Mouse (Mus musculus) megakaryocyte-erythroid progenitor cell, adult 5-6 weeks (primary cell): ENCODE measurements around the gene 1700021F05Rik. TPM values are rescaled to one million over a fixed set of nuclear protein-coding genes. Genes with fewer than 3 reads are reported as not detected.

Experiments
- ATAC-seq: replicated peaks from 2 replicates; pipeline ENCODE4 v1.8.0; 2016; ENCODE audit warnings: mild to moderate bottlenecking, inconsistent platforms; ENCODE audit not compliant: severe bottlenecking, poor library complexity, low FRiP score, low TSS enrichment
- total RNA-seq, 2 experiments: library from RNA; stranded (forward) in 1 of 2; stranded (reverse) in 1 of 2; fragments of 200-1000, 215-1000 nt in 1 of 2; fragments of >200 nt in 1 of 2; fragmentation: Nextera tagmentation in 1 of 2; gene quantifications; 2 replicates each; pipeline ENCODE4 v1.2.3; 2014 to 2017

The 1700021F05Rik gene
- total RNA-seq, 2 experiments from 2014 or later, result 47.8 to 96.9 TPM

GRCm38 (mm10) chr10:43489139-43489538, 51.7 kb downstream of the 1700021F05Rik start:
- no peak for ATAC-seq

DNA sequence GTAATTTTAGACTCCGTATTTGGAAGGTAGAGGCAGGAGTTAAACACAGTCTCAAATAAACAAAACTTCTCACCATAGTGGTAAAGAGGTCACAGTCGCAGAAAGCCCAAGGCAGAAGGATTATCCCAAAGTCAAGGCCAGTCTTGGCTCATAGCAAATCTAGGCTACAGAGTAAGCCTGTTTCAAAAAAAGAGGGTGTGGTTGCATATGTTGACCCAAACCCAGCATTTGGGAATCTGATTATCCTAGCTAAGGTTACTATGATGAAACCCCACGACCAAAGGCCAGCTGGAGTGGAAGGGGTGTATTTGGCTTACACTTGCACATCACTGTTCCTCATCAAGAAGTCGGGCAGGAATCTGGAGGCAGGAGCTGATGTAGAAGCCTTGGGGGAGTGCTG, 52.5 kb downstream of the 1700021F05Rik start:
- ATAC-seq, result no peak

DNA sequence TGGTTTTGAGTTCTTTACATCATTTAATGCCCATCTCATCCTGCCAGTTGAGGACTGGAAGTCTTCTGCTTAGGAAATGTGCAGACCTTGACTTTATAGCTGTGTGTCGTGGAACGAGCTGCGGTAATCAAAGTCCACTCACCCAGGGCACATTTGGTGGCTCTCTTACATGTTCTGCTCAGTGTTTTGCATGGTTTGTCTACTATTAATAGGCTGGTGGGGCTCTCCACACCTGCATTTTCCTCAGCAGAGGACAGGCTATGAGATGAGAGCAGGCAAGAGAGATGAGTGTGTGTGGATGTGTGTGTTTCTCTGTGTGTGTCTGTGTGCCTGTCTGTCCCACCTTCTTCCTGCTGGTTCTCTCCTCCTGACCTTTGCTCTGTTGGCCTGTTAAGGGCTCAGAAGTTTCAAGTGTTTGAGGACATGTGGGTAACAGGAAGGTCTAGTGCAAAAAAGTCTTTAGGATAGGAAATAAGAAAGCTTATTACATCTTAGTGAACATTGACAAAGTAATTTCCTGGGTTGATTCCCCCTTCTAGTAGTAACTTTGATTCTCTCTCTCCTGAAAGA, 53.3 kb downstream of the 1700021F05Rik start:
- ATAC-seq, result no peak

GRCm38 (mm10) chr10:43485751-43486268, 55.0 kb downstream of the 1700021F05Rik start:
- no peak for ATAC-seq

DNA sequence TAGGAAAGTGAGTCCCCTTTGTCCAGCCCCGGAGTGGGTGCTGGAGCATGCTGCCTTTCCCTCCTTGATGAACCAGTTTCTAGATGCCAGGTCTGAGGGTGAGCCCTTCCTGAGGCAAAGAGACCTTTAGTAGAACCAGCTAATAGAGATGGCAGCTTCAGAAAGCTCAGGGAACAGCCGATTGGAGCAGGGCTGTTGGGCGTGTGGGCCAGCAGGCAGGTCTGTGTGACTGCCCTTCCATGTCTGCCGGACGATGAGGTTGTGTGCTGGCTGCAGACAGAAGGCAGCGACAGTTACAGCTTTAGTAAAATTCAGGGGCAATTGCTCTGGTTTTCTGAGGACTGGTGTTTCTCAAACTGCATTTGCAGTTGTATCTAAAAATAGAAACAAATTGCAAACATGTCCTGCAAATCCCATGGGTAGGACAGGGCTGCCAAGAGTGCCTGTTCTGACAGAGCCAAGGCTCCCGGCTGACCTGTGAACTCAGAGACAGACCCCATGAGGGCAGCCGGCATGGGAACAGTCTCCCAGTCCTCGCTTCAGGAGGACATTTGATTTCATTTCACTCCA, 57.3 kb downstream of the 1700021F05Rik start:
- no peak for ATAC-seq

DNA sequence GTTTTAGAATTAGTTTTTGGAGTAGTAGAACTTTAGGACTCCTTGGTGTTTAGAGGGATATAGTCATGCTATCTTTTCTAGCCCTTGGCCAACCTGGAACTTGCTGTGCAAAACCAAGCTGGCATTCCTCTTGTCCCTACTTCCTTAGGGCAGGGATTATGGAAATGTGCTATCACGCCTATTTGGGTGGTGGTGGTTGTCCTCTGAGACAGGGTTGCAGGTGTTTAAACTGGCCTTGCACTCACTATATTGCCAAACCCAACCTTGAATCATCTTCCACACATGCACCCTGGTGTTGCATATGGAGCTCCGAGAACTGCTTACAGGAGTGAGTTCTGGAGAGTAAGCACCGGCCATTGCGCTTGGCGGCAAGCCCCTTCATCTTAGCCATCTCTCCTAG, 58.8 kb downstream of the 1700021F05Rik start:
- ATAC-seq, result no peak

DNA sequence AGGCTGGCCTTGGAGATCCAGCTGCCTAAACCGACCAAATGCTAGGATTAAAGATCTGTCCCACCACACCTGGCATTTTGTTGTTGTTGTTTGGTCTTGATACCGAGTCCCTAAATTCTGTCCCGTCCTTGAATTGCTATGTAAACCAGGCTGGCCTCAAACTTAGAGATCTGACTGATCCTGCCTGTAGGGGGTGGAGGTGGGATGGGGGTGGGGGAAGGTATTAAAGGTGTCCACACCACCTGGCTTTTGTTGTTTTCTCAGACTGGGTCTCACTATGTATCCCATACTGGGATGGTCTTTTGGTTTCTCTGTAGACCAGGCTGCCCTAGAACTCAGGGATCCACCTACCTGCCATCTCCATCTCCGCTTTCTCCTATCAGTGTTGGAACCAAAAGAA, 59.6 kb downstream of the 1700021F05Rik start:
- no peak for ATAC-seq

DNA sequence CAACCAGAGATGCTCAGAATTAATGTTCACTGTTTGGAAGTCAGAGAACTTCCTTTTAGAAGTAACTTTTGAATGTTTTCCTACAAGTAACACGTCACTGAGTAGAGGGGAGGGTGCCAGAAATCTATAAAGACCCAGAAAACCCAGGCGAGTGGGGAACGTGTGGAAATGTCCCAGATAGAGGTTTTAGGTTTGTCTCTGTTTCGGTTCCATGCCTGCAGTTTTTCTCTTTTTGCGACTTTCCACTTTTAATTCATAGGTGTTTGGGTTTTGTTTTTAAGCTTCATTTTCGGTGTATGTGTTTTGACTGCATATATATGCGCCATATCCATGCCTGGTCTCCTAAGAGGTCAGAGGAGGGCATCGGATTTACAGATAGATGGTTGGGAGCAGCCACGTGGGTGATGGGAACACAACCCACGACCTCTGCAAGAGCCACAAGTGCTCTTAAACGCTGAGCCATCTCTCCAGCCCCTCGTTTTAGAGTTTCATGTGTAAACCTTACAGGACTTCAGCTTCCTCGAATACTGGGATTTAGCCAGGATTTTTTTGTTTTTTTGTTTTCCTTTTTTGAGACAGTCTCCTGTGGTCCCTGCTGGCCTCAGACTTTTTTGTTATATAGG, 60.5 kb downstream of the 1700021F05Rik start:
- no peak for ATAC-seq

DNA sequence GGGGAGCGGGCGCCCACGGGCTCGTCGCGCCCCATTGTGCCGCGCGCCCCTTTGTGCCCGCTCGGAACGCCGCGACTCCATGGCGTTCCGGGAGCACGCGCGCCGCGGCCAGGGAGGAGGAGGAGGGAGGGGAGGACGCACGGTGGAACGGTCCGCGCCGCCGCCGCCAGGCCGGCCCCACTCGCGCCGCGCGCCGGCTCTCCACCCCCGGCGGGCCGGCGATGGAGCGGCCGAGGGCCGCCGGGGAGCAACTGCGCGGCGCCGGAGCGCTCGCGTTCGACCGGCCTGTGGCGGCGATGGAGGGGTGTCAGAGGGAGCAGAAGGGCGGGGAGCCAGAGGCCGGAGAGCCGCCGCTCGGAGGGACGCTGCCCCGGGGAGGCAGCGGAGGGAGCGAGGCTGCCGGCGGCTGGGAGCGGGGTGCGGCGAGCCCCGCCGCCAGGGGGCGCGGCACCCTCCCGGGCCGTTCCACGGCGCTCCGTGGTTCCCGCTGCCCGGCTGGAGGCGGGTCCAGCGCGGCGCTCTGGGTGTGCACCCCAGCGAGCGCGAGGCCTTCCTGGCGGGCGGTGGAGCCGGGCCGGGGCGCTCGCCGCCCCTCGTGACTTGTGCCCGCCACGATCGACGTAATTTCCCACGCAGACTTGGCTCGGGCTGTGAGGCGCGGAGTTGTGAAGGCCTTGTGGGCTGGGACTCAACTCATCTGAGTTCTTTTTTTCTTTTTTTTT, 61.2 kb downstream of the 1700021F05Rik start:
- ATAC-seq, result peak; percentile 80

GRCm38 (mm10) chr10:43478751-43479435, 61.9 kb downstream of the 1700021F05Rik start, which contains the start of gene Bend3:
Gene Bend3, plus strand, starts transcription at chr10:43478831.
- 0 out of 2 replicates have a peak, but pooled peaks have one; percentile 14 for ATAC-seq

- 0 out of 2 replicates have a peak, but pooled peaks have one; percentile 53 for ATAC-seq
Measured at GRCm38 (mm10) chr10:43477865-43478681, 62.7 kb downstream of the 1700021F05Rik start.

DNA sequence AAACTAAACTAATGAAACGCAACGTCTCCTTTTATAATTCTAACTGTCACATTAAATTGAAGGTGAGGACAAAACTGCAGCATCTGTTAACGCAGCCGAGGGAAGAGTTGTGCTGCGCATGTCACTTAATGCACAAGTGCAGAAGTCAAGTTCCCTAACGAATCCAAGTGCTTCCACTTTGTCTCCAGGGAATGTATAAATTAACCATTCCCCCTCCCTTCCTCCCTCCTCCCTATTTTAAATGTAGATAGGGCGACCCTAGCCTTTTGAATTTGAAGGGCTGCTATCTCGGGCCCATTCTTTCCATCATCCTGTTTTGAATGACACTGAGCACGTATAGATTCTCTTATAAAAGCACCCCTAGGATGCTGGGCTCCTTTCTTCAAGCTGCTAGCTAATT, 63.3 kb downstream of the 1700021F05Rik start:
- ATAC-seq, result no peak

GRCm38 (mm10) chr10:43475376-43475775, 65.4 kb downstream of the 1700021F05Rik start:
- ATAC-seq, result no peak

Other genes starting within 250 kb of the 1700021F05Rik start
- gene Bend3, start 62.2 kb downstream of the 1700021F05Rik start, total RNA-seq (2014; fragmentation: Nextera tagmentation), result 12.1 and 19.3 TPM in 2 replicates
- gene Bend3, start 62.2 kb downstream of the 1700021F05Rik start, total RNA-seq (2017), result 7.5 and 9.1 TPM in 2 replicates
- 2.2 and 7.6 TPM in 2 replicates for gene Gm9803, start 16.9 kb downstream of the 1700021F05Rik start, total RNA-seq (2014; fragmentation: Nextera tagmentation)
- gene Gm9803, start 16.9 kb downstream of the 1700021F05Rik start, total RNA-seq (2017), result 3.0 and 41.1 TPM in 2 replicates
- 709 and 802 TPM in 2 replicates for gene Cd24a, start 37.3 kb upstream of the 1700021F05Rik start, total RNA-seq (2014; fragmentation: Nextera tagmentation)
- 576 and 796 TPM in 2 replicates for gene Cd24a, start 37.3 kb upstream of the 1700021F05Rik start, total RNA-seq (2017)